Mouse (Mus musculus) ES-Bruce4 (cell line): ENCODE results near the gene Adam34.

ENCODE experiments used
- CTCF ChIP-seq: IDR thresholded peaks from one replicate; pipeline ENCODE4 v1.8.1; 2011; ENCODE audit warnings: low read depth, low read length
- EP300 ChIP-seq: IDR thresholded peaks from 2 replicates; pipeline ENCODE4 v1.6.1; 2011; ENCODE audit warnings: low read depth, low read length; ENCODE audit not compliant: insufficient read depth
- POLR2A ChIP-seq: IDR thresholded peaks from one replicate; pipeline ENCODE4 v1.8.1; 2011; ENCODE audit warnings: low read length; ENCODE audit not compliant: insufficient read depth

- TF ChIP-seq POLR2A (no peak), CTCF (no peak), EP300 (no peak)
Measured at GRCm38 (mm10) chr8:43616046-43616445, 93.8 kb downstream of the Adam34 start.
